In the genomic region with DNA sequence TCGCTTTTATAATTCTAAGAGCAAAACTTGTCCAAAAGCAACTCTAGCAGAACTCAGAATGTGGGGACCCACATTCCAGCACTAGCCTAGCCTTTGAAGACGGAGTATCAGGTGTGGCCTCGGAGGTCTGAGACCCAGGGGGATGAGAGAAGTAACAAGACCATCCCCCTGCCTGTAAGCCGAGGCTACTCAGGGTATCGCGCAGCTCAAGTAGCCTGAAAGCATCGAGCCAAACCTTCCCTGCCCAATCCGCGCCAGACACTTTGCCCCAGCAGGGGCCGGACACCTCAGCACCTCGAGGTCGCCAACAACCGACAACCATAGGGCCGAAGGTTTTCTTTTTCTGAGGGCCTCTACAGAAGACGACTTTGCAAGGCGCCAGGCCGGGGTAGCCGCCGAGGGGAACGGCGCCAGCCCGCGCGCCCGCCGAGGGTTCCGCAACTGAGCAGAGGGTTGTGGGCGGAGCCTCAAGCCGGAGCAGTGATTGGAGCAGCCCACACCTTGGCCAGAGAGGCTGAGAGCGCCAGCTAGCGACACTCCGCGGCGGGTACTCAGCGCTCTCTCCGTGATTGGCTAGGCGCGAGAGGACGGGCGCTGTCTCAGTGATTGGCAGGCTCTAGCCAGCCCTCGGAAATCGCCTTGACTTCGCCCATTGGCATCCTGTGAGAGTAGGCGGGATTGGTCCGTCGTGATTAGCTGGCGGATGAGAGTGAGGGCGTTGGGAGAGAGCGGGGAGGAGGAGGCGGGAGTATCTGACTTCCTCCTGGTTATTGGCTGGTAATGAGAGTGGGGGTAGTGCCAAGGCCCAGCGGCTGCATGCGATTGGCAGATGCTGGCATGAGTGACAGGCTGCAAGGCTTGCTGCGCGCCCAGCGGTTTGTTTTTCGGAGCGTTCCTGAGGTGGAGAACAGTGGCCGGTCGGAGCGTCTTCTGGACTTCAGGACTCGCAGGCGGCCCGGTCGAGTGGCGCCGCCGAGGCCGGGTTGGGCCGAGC, we compare ENCODE assay signal across 8 mouse cellular contexts. TPM values are rescaled to one million over a fixed set of nuclear protein-coding genes. Genes with fewer than 3 reads are reported as not detected.
A peak's percentile ranks its signal among the peaks of the same experiment; 100 is the strongest.
DNase-seq lines count a peak whose midpoint lies in the region; ATAC-seq lines count a peak whose summit lies in the region.

Gene Map3k3, plus strand, starts transcription at position 906 of the 994 bp plus-strand sequence.

- peak; percentile 99 for ATAC-seq in hindbrain, embryonic 14.5 days (ENCODE audit: low FRiP score)

- H3K36me3 ChIP-seq in hindbrain, embryonic 14.5 days (replicated peaks; ENCODE audit: control insufficient read depth, insufficient read depth), result no peaks in the 10 kb centered on the region

- H3K4me3 ChIP-seq in hindbrain, embryonic 14.5 days (replicated peaks; ENCODE audit: low read length), result peak within 1 kb of the TSS; percentile 98

- peak within 1 kb of the TSS; percentile 96 for H3K27ac ChIP-seq in hindbrain, embryonic 14.5 days

- peak; percentile 100 for DNase-seq in R1 (ENCODE audit: low read depth, low spot score)
- DNase-seq in cerebellum, postnatal 25 days, result peak; percentile 99
- peak; percentile 98 to 99 for DNase-seq in frontal cortex, postnatal 25 days (ENCODE audit: low spot score in 2 of 2)
- DNase-seq in hindbrain, embryonic 14.5 days (ENCODE audit: low spot score), result peak; percentile 97
- DNase-seq in layer of hippocampus, postnatal 36 days, result peak; percentile 98 to 100
- peak; percentile 100 for DNase-seq in lung, postnatal 36 days
- DNase-seq in retina, postnatal 1 day, result peak; percentile 100
- DNase-seq in urinary bladder, adult 18-20 months (ENCODE audit: low spot score in 2 of 2), result peak; percentile 91 to 99

- no peaks in the 10 kb centered on the region for H3K27me3 ChIP-seq in hindbrain, embryonic 14.5 days (ENCODE audit: control insufficient read depth, insufficient read depth, low read length)

- WGBS in hindbrain, embryonic 14.5 days, result under 1% methylated on average over 69 of the region's 69 CpGs

- peaks cover 16% of the 10 kb centered on the region for H3K4me1 ChIP-seq in hindbrain, embryonic 14.5 days (replicated peaks; ENCODE audit: control insufficient read depth, insufficient read depth, low read length)

- H3K4me2 ChIP-seq in hindbrain, embryonic 14.5 days (replicated peaks), result peak within 1 kb of the TSS; percentile 78

- no peaks in the 10 kb centered on the region for H3K9me3 ChIP-seq in hindbrain, embryonic 14.5 days (ENCODE audit: control insufficient read depth, low read length)

- peak within 1 kb of the TSS; percentile 92 for H3K9ac ChIP-seq in hindbrain, embryonic 14.5 days

RNA-seq across cellular contexts. Expression of gene Map3k3, which starts in this region (rescaled TPM):
- polyA plus RNA-seq in hindbrain, embryonic 14.5 days (2014; fragmentation: Nextera tagmentation; extraction: Ambion mirVana), result 16.5 and 18.7 TPM in 2 replicates
- total RNA-seq in layer of hippocampus, postnatal 36 days (2021), result 10 to 100 TPM; 29.3 to 33.8 TPM

Comparison
In these comparisons a context has a peak if more than half of its experiments do, and no peak if none do; other contexts are left out.
1. Peak in every context shown above with its lines: DNase-seq, ATAC-seq, H3K4me3 ChIP-seq and H3K27ac ChIP-seq.